Mouse (Mus musculus) liver, embryonic 15.5 days (tissue): ENCODE measurements around the gene Desi1. TPM values are rescaled to one million over a fixed set of nuclear protein-coding genes. Genes with fewer than 3 reads are reported as not detected.

ENCODE experiments used
- ATAC-seq: fragments of 200-750 bp; cut with Nextera tagmentation; 2 replicates; pipeline ENCODE4 v1.8.0; 2017; ENCODE audit warnings: moderate number of reproducible peaks, mild to moderate bottlenecking, moderate library complexity; ENCODE audit not compliant: insufficient read depth
- H3K27ac ChIP-seq: fragments of 300-500 bp; sonication (generic); replicated peaks from 2 replicates; pipeline ENCODE4 v1.5.1; 2015; ENCODE audit warnings: mild to moderate bottlenecking, inconsistent platforms
- H3K27me3 ChIP-seq: fragments of 300-500 bp; sonication (generic); 2 replicates; pipeline ENCODE4 v1.6.1; 2015; ENCODE audit warnings: mild to moderate bottlenecking, inconsistent platforms
- H3K36me3 ChIP-seq: fragments of 300-500 bp; sonication (generic); replicated peaks from 2 replicates; pipeline ENCODE4 v1.6.1; 2015; ENCODE audit warnings: moderate library complexity, mild to moderate bottlenecking, inconsistent platforms
- H3K4me1 ChIP-seq: fragments of 300-500 bp; sonication (generic); replicated peaks from 2 replicates; pipeline ENCODE4 v1.6.1; 2015; ENCODE audit warnings: inconsistent platforms
- H3K4me2 ChIP-seq: fragments of 300-500 bp; sonication (generic); 2 replicates; pipeline ENCODE4 v1.6.1; 2015; ENCODE audit warnings: moderate library complexity, mild to moderate bottlenecking, inconsistent platforms
- H3K4me3 ChIP-seq: fragments of 300-500 bp; sonication (generic); replicated peaks from 2 replicates; pipeline ENCODE4 v1.5.1; 2015; ENCODE audit warnings: mild to moderate bottlenecking, inconsistent platforms
- H3K9ac ChIP-seq: fragments of 300-500 bp; sonication (generic); 2 replicates; pipeline ENCODE4 v1.6.1; 2015; ENCODE audit warnings: moderate library complexity, mild to moderate bottlenecking, inconsistent platforms
- H3K9me3 ChIP-seq: fragments of 300-500 bp; sonication (generic); replicated peaks from 2 replicates; pipeline ENCODE4 v1.6.1; 2016; ENCODE audit warnings: inconsistent platforms
- WGBS: fragments of 180-500 bp; shearing (Covaris S2); methylation state at CpG from one replicate; pipeline ENCODE4 v1.1.7; 2015; ENCODE audit warnings: mixed read lengths; ENCODE audit not compliant: insufficient replicate concordance; 5-methylcytosine and 5-hydroxymethylcytosine counted together
- polyA plus RNA-seq: library from polyadenylated mRNA; unstranded; fragments of >200 nt; fragmentation: Nextera tagmentation; extraction: Ambion mirVana; gene quantifications from 2 replicates; pipeline ENCODE4 v1.2.1, GENCODE M21; 2015

Desi1 gene
- polyA plus RNA-seq, 1 experiment from 2014 or later, result 10.3 TPM

- Histone ChIP-seq H3K27ac (peak overlapping the region; percentile 89), H3K4me1 (peaks cover 36% of the 10 kb centered on the region), H3K36me3 (peaks cover 20% of the 10 kb centered on the region), H3K9ac (peak overlapping the region; percentile 95), H3K9me3 (no peaks in the 10 kb centered on the region), H3K4me2 (peak overlapping the region; percentile 94), H3K4me3 (peak overlapping the region; percentile 94), H3K27me3 (peaks cover 20% of the 10 kb centered on the region)
- peak; percentile 37 for ATAC-seq
- WGBS, result 1% methylated on average over 26 of the region's 26 CpGs
Observed at GRCm38 (mm10) chr15:82046246-82046891, 12.7 kb upstream of the Desi1 start.

- H3K27me3 ChIP-seq, result peaks cover 11% of the 10 kb centered on the region
- H3K9ac ChIP-seq, result no peak overlapping the region
- no peak overlapping the region for H3K4me3 ChIP-seq
- peaks cover 39% of the 10 kb centered on the region for H3K36me3 ChIP-seq
- H3K9me3 ChIP-seq, result no peaks in the 10 kb centered on the region
- H3K27ac ChIP-seq, result no peak overlapping the region
- ATAC-seq, result no peak
- H3K4me2 ChIP-seq, result no peak overlapping the region
- 89% methylated on average over 7 of the region's 7 CpGs for WGBS
- peaks cover 36% of the 10 kb centered on the region for H3K4me1 ChIP-seq
Observed at GRCm38 (mm10) chr15:82044166-82044784, 10.6 kb upstream of the Desi1 start.

- Histone ChIP-seq H3K9me3 (no peaks in the 10 kb centered on the region), H3K4me2 (no peak overlapping the region), H3K4me3 (no peak overlapping the region), H3K9ac (no peak overlapping the region), H3K27me3 (no peaks in the 10 kb centered on the region), H3K36me3 (peaks cover 71% of the 10 kb centered on the region), H3K4me1 (peaks cover 16% of the 10 kb centered on the region), H3K27ac (no peak overlapping the region)
- 87% methylated on average over 1 of the region's 1 CpGs for WGBS
- ATAC-seq, result no peak
Observed at GRCm38 (mm10) chr15:82040650-82041049, 7.0 kb upstream of the Desi1 start.

DNA sequence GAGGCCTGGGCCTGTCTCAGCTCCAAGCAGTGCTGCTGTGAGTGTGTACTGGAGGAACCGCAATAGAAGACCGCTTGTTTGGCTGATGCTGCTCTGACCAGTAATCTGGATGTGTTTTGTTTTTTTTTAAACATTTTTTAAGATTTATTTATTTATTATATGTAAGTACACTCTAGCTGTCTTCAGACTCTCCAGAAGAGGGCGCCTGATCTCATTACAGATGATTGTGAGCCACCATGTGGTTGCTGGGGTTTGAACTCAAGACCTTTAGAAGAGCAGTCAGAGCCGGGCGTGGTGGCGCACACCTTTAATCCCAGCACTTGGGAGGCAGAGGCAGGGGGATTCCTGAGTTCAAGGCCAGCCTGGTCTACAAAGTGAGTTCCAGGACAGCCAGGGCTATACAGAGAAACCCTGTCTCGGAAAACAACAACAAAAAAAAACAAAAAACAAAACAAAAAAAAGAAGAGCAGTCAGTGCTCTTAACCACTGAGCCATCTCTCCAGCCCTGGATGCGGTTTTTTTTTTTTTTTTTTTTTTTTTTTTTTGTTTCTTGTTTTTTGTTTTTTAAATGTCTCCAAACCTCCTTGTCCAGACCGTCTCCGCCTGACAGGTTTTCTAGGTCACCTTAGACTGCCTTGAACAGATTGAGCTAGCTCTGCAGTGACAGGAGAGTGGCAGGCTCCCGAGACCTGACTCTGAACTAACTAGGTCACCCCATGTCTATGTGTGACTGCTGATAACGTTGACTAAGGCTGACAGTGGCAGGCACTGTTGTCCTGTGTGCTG is 2.4 kb upstream of the Desi1 start:
- no peak for ATAC-seq
- H3K4me2 ChIP-seq, result no peak overlapping the region
- no peak overlapping the region for H3K27ac ChIP-seq
- 68% methylated on average over 12 of the region's 12 CpGs for WGBS
- H3K36me3 ChIP-seq, result peaks cover 88% of the 10 kb centered on the region
- H3K27me3 ChIP-seq, result no peaks in the 10 kb centered on the region
- no peaks in the 10 kb centered on the region for H3K9me3 ChIP-seq
- H3K9ac ChIP-seq, result no peak overlapping the region
- H3K4me3 ChIP-seq, result no peak overlapping the region
- no peaks in the 10 kb centered on the region for H3K4me1 ChIP-seq

DNA sequence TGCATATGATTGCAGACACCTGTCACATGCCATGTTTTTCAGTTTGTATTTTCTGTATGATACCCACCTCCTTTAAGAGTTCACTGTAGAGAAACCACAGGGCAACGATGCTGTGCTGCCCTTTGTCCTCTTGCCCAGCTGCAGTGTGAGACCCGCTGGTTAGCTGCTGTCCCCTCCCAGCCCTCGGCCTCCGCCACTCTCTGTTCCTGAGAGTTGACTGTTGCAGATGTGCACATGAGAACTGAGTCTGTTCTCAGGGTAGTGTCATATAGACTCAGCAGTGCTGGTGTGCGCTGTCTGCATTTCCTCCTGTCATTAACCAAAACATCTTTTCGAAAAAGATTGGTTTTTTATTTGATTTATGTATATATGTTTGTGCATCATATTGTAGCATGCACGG is 1.3 kb downstream of the Desi1 start:
- no peak overlapping the region for H3K4me3 ChIP-seq
- no peaks in the 10 kb centered on the region for H3K4me1 ChIP-seq
- H3K4me2 ChIP-seq, result no peak overlapping the region
- H3K36me3 ChIP-seq, result peaks cover 88% of the 10 kb centered on the region
- H3K9ac ChIP-seq, result no peak overlapping the region
- H3K27me3 ChIP-seq, result no peaks in the 10 kb centered on the region
- no peak overlapping the region for H3K27ac ChIP-seq
- ATAC-seq, result no peak
- WGBS, result 78% methylated on average over 7 of the region's 7 CpGs
- no peaks in the 10 kb centered on the region for H3K9me3 ChIP-seq

GRCm38 (mm10) chr15:82027726-82028125 is 5.9 kb downstream of the Desi1 start:
- peaks cover 100% of the 10 kb centered on the region for H3K36me3 ChIP-seq
- H3K9me3 ChIP-seq, result no peaks in the 10 kb centered on the region
- H3K4me3 ChIP-seq, result no peak overlapping the region
- H3K27ac ChIP-seq, result no peak overlapping the region
- H3K9ac ChIP-seq, result no peak overlapping the region
- ATAC-seq, result no peak
- H3K27me3 ChIP-seq, result no peaks in the 10 kb centered on the region
- no peak overlapping the region for H3K4me2 ChIP-seq
- 79% methylated on average over 7 of the region's 7 CpGs for WGBS
- no peaks in the 10 kb centered on the region for H3K4me1 ChIP-seq

DNA sequence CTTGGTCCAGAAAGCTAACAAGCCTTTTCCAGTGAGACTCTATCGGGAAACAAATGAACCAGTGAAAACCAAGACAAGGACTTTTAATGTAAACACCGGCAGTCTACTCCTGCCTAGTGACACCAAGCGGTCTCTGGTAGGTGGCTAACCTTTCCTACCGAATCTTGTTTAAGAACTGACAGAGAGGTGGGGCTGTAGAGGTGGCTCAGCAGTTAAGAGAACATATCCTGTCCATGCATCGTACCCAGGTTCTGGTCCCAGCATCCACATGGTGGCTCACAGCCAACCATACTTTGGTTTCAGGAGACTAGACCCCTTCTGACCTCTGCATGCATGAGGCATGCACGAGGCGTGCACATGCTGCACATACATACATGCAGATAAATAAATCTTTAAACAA is 6.4 kb downstream of the Desi1 start:
- no peaks in the 10 kb centered on the region for H3K27me3 ChIP-seq
- no peak for ATAC-seq
- no peak overlapping the region for H3K4me3 ChIP-seq
- H3K36me3 ChIP-seq, result peaks cover 100% of the 10 kb centered on the region
- no peak overlapping the region for H3K27ac ChIP-seq
- no peak overlapping the region for H3K9ac ChIP-seq
- WGBS, result 84% methylated on average over 7 of the region's 7 CpGs
- no peaks in the 10 kb centered on the region for H3K4me1 ChIP-seq
- H3K4me2 ChIP-seq, result no peak overlapping the region
- no peaks in the 10 kb centered on the region for H3K9me3 ChIP-seq

- no peak overlapping the region for H3K4me3 ChIP-seq
- H3K9me3 ChIP-seq, result no peaks in the 10 kb centered on the region
- peaks cover 4% of the 10 kb centered on the region for H3K4me1 ChIP-seq
- H3K27ac ChIP-seq, result no peak overlapping the region
- H3K4me2 ChIP-seq, result no peak overlapping the region
- H3K36me3 ChIP-seq, result peaks cover 93% of the 10 kb centered on the region
- H3K9ac ChIP-seq, result no peak overlapping the region
- 81% methylated on average over 6 of the region's 6 CpGs for WGBS
- ATAC-seq, result no peak
- H3K27me3 ChIP-seq, result no peaks in the 10 kb centered on the region
Observed at GRCm38 (mm10) chr15:82023965-82024635, 9.6 kb downstream of the Desi1 start.

DNA sequence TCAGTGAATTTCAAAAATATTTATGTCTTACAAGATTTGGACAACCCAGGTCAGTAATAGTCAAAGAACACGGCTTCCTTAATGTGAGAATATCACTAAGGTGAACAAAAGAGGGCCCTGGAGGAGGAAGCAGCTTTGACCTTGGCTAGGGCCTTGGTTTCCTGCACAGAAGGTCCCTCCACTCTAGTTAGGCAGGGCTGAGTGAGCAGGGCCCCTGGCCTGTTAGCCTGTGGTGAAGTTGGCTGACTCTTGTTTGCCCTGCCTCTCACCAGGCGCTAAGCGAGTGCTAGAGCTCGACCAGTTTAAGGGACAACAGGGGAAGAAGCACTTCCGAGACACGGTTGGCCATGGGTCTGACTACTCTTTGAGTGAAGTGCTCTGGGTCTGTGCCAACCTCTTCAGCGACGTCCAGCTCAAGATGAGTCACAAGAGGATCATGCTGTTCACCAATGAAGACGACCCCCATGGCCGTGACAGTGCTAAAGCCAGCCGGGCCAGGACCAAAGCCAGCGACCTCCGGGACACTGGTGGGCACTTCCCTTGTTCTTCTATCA is 11.1 kb downstream of the Desi1 start:
- no peak overlapping the region for H3K4me2 ChIP-seq
- H3K9me3 ChIP-seq, result no peaks in the 10 kb centered on the region
- peaks cover 81% of the 10 kb centered on the region for H3K36me3 ChIP-seq
- ATAC-seq, result no peak
- H3K27me3 ChIP-seq, result no peaks in the 10 kb centered on the region
- 70% methylated on average over 13 of the region's 13 CpGs for WGBS
- H3K27ac ChIP-seq, result no peak overlapping the region
- no peak overlapping the region for H3K4me3 ChIP-seq
- H3K9ac ChIP-seq, result no peak overlapping the region
- H3K4me1 ChIP-seq, result peaks cover 13% of the 10 kb centered on the region

GRCm38 (mm10) chr15:82019288-82019687 is 14.4 kb downstream of the Desi1 start:
- 73% methylated on average over 3 of the region's 3 CpGs for WGBS
- H3K36me3 ChIP-seq, result peaks cover 48% of the 10 kb centered on the region
- H3K4me3 ChIP-seq, result no peak overlapping the region
- ATAC-seq, result no peak
- H3K27me3 ChIP-seq, result no peaks in the 10 kb centered on the region
- H3K9me3 ChIP-seq, result no peaks in the 10 kb centered on the region
- H3K4me1 ChIP-seq, result peaks cover 37% of the 10 kb centered on the region
- no peak overlapping the region for H3K27ac ChIP-seq
- H3K9ac ChIP-seq, result no peak overlapping the region
- H3K4me2 ChIP-seq, result no peak overlapping the region
